Mouse (Mus musculus): ENCODE data around the gene Serinc2.

DNA sequence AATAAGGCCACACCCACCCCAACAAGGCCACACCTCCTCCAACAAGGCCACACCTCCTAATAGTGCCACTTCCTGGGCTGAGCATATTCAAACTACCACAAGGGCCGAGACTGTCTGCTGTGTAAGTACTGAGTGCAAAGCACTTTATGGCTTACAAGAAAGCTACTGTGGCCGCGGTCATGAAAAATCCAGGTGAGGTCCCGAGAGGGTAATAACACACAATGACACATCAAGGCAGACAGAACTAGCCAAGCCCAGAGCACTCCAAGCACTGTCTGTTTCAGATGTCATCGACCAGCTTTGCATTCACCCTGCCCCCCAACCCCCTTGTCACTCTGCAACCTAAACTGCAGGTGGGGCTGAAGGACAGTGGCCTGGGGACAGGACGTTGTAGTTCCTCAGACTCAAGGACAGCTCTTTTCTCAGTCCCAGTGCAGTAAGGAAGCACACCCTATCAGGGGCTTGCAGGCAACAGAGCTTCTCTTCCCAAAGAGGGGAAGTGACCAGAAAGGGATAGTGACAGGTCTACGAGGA, 27.8 kb downstream of the Serinc2 start:
- TF ChIP-seq CTCF (IDR thresholded peaks at IDR 0.05; ENCODE audit: extremely low read depth, insufficient read length, insufficient replicate concordance, low read depth, low read length): no peak
- no peak for TF ChIP-seq POLR2A (IDR thresholded peaks at IDR 0.05; ENCODE audit: low read depth, low read length)

All from small intestine, adult 2 months (tissue).